Mouse (Mus musculus) heart, adult 2 months (tissue): ENCODE measurements around the gene Ddx42.

Experiments
- CTCF ChIP-seq: fragments of 200-600 bp; IDR thresholded peaks from 2 replicates; pipeline ENCODE4 v1.8.1; 2022; ENCODE audit warnings: antibody characterized with exemption, mild to moderate bottlenecking, moderate library complexity
- EP300 ChIP-seq: fragments of 200-500 bp; IDR thresholded peaks from 2 replicates; pipeline ENCODE4 v1.6.1; 2011; ENCODE audit warnings: low read depth, low read length, control low read depth; ENCODE audit not compliant: insufficient read depth
- POLR2A ChIP-seq: fragments of 200-500 bp; IDR thresholded peaks from 2 replicates; pipeline ENCODE4 v1.6.1; 2011; ENCODE audit warnings: mild to moderate bottlenecking, low read depth, low read length, control low read depth; ENCODE audit not compliant: insufficient read depth

GRCm38 (mm10) chr11:106267311-106267852 is 50.7 kb downstream of the Ddx42 start:
- no peak for TF ChIP-seq CTCF
- TF ChIP-seq POLR2A = no peak
- no peak for TF ChIP-seq EP300
